In genomic region chr7:49582551-49582950, GRCm38 (mm10) we compare ENCODE assay signal across 25 mouse cellular contexts. TPM values are rescaled to one million over a fixed set of nuclear protein-coding genes. Genes with fewer than 3 reads are reported as not detected.
DNase-seq lines count a peak whose midpoint lies in the region; ATAC-seq and TF ChIP-seq lines count a peak whose summit lies in the region.
"Had no signal": no experiment of that assay in that cellular context is flagged by ENCODE, and none has a peak within 500 bp of the region (broad histone marks: within the 10 kb centered on the region; RNA-seq: fewer than 3 reads in every experiment).

No protein-coding gene starts in this region.

- no peak overlapping the region for H3K27ac ChIP-seq in kidney, postnatal 0 days
- peak overlapping the region; percentile 81 for H3K27ac ChIP-seq in lung, embryonic 15.5 days
- H3K27ac ChIP-seq: embryonic facial prominence, embryonic 15.5 days; forebrain, embryonic 10.5 days; heart, embryonic 10.5 days had no signal

- H3K27me3 ChIP-seq in kidney, postnatal 0 days (ENCODE audit: insufficient read depth, low read length), result no peaks in the 10 kb centered on the region
- no peaks in the 10 kb centered on the region for H3K27me3 ChIP-seq in lung, embryonic 15.5 days
- H3K27me3 ChIP-seq: embryonic facial prominence, embryonic 15.5 days had no signal

- no peak; the same call in 1 of the 2 replicates for ATAC-seq in kidney, postnatal 0 days (replicated peaks; ENCODE audit: low FRiP score, low read depth)
- ATAC-seq in lung, embryonic 15.5 days (ENCODE audit: borderline replicate concordance, extremely low read depth, low FRiP score, low TSS enrichment), result peak; percentile 82
- peak; percentile 89 for ATAC-seq in megakaryocyte, adult 5-6 weeks (ENCODE audit: poor library complexity, severe bottlenecking)
- no peak for ATAC-seq in inflammation-experienced regulatory T-cells, adult 6 months
- ATAC-seq: CD4-positive, CD25-positive, alpha-beta regulatory T cell, adult 4 months; forebrain, embryonic 14.5 days had no signal

- no peak overlapping the region for H3K4me3 ChIP-seq in kidney, postnatal 0 days (replicated peaks; ENCODE audit: low read depth, low read length)
- H3K4me3 ChIP-seq in lung, embryonic 15.5 days, result no peak overlapping the region
- no peak overlapping the region for H3K4me3 ChIP-seq in lung, adult 2 months (replicated peaks; ENCODE audit: extremely low read depth, low read depth, low read length)
- H3K4me3 ChIP-seq: embryonic facial prominence, embryonic 15.5 days; erythroblast, embryonic 14.5 days; forebrain, embryonic 10.5 days; heart, embryonic 10.5 days had no signal

- TF ChIP-seq CTCF in kidney, postnatal 0 days (IDR thresholded peaks at IDR 0.05; ENCODE audit: low read depth), result no peak
- TF ChIP-seq CTCF in lung, adult 2 months (IDR thresholded peaks at IDR 0.05; ENCODE audit: insufficient read depth, low read length), result no peak

- no peaks in the 10 kb centered on the region for H3K4me1 ChIP-seq in kidney, postnatal 0 days (replicated peaks; ENCODE audit: insufficient read depth, low read length)
- peaks cover 10% of the 10 kb centered on the region for H3K4me1 ChIP-seq in lung, embryonic 15.5 days
- H3K4me1 ChIP-seq in lung, adult 2 months (ENCODE audit: control insufficient read depth, insufficient read depth, low read length), result no peaks in the 10 kb centered on the region
- H3K4me1 ChIP-seq: forebrain, embryonic 10.5 days; heart, embryonic 10.5 days had no signal

- DNase-seq in kidney, postnatal 0 days (ENCODE audit: low spot score), result peak; percentile 39
- no peak for DNase-seq in kidney, adult 8-10 months
- no peak for DNase-seq in lung, adult 2 months
- no peak for DNase-seq in ovary, postnatal 36 days (ENCODE audit: low spot score)
- DNase-seq: adrenal gland, adult 8-10 months; adrenal gland, postnatal 36 days; B cell, adult 2 months; cerebellum, adult 8-10 months; embryo, embryonic 11 days; gastrocnemius, postnatal 10 days; heart, adult 18-20 months; heart, postnatal 10 days; heart, postnatal 4 days had no signal

- 78% methylated on average over 7 of the region's 7 CpGs for WGBS in kidney, postnatal 0 days
- 43% methylated on average over 7 of the region's 7 CpGs for WGBS in lung, embryonic 15.5 days
- 57% methylated on average over 7 of the region's 7 CpGs for WGBS in lung, adult 2 months

- no peak for TF ChIP-seq POLR2A in lung, adult 2 months (IDR thresholded peaks at IDR 0.05; ENCODE audit: borderline replicate concordance, extremely low read depth, low read depth, low read length)

- no peak overlapping the region for H3K9ac ChIP-seq in kidney, postnatal 0 days (ENCODE audit: low read depth, low read length)
- H3K9ac ChIP-seq in lung, embryonic 15.5 days, result no peak overlapping the region
- H3K9ac ChIP-seq: embryonic facial prominence, embryonic 15.5 days had no signal

- H3K9me3 ChIP-seq in kidney, postnatal 0 days (replicated peaks; ENCODE audit: low read length), result no peaks in the 10 kb centered on the region
- H3K9me3 ChIP-seq in lung, embryonic 15.5 days, result no peaks in the 10 kb centered on the region
- H3K9me3 ChIP-seq: embryonic facial prominence, embryonic 15.5 days; forebrain, embryonic 10.5 days; heart, embryonic 10.5 days had no signal

- H3K4me2 ChIP-seq in kidney, postnatal 0 days (ENCODE audit: low read length), result no peak overlapping the region
- H3K4me2 ChIP-seq in lung, embryonic 15.5 days, result peak overlapping the region; percentile 3; the same call in 1 of the 2 replicates
- H3K4me2 ChIP-seq: embryonic facial prominence, embryonic 15.5 days had no signal

- peaks cover 63% of the 10 kb centered on the region for H3K36me3 ChIP-seq in kidney, postnatal 0 days (ENCODE audit: insufficient read depth, low read length)
- peaks cover 50% of the 10 kb centered on the region for H3K36me3 ChIP-seq in lung, embryonic 15.5 days
- H3K36me3 ChIP-seq: G1E had no signal

RNA-seq across cellular contexts. Expression of gene Dbx1, which starts 54.1 kb away (rescaled TPM):
- not detected in 2 replicates for polyA plus RNA-seq in kidney, postnatal 0 days (2015; fragmentation: Nextera tagmentation; extraction: Ambion mirVana)
- not detected in 2 replicates for polyA plus RNA-seq in lung, embryonic 15.5 days (2015; fragmentation: Nextera tagmentation; extraction: Ambion mirVana)
- not detected in 2 replicates for polyA plus RNA-seq in lung, adult 2 months (2012; rRNA removed)
- not detected in 2 replicates for total RNA-seq in megakaryocyte, adult 5-6 weeks (2015)
- total RNA-seq in megakaryocyte, adult 5-6 weeks (2017), result not detected in 2 replicates
- polyA plus RNA-seq in inflammation-experienced regulatory T-cells, adult 6 months (2017; shearing (Covaris generic)), result not detected
- total RNA-seq: adrenal gland, adult 8-10 months; adrenal gland, postnatal 36 days; common myeloid progenitor, adult 5-6 weeks; heart, adult 18-20 months; heart, postnatal 10 days; heart, postnatal 4 days had no signal
- polyA plus RNA-seq: CD4-positive, CD25-positive, alpha-beta regulatory T cell, adult 4 months; erythroblast, embryonic 14.5 days; G1E; heart, embryonic 14.5 days had no signal

Comparison
In these comparisons a context has a peak if more than half of its experiments do, and no peak if none do; other contexts are left out.
1. ATAC-seq: peak in lung, embryonic 15.5 days (single experiment) and megakaryocyte, adult 5-6 weeks (single experiment); none in kidney, postnatal 0 days (single experiment) and inflammation-experienced regulatory T-cells, adult 6 months (single experiment).